Mouse (Mus musculus): Measurements from ENCODE around the gene Bicd2. TPM values are rescaled to one million over a fixed set of nuclear protein-coding genes. Genes with fewer than 3 reads are reported as not detected.

The Bicd2 gene
- polyA plus RNA-seq, 2 experiments, result 30.5 to 30.8 TPM

DNA sequence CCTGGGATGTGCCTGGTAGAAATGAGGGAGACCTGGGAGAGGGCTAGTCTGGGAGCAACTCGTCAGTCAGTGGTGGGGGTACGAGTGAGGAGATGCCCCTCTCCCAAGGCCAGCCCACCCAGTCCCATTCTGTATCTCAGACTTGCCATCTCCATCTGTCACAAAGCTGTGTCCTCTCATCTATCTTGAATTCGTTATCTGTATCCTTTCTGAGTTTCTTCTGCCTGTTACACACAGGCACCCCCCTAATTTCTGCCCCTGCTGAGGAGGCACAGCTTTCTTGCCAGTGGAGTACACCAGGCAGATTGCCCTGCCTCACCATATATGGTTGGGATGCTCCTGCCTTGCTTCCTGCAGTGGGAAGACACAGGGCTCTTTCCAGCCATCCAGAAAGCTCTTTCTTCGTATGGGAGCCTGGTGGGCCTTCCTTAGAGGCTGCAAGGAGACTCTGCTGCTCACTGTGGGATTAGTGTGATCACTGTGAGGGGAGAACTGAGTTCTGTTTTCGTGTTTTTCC lies 12.7 kb downstream of the Bicd2 start:
- H3K27ac ChIP-seq (replicated peaks; ENCODE audit: low read depth, low read length), result no peak overlapping the region
- H3K9me3 ChIP-seq (ENCODE audit: control insufficient read depth, low read length), result no peaks in the 10 kb centered on the region
- ATAC-seq (ENCODE audit: low FRiP score, low read depth) (no peak), DNase-seq (ENCODE audit: low spot score) (no peak)
- no peaks in the 10 kb centered on the region for H3K36me3 ChIP-seq (ENCODE audit: control insufficient read depth, insufficient read depth, low read length)
- H3K4me3 ChIP-seq (replicated peaks; ENCODE audit: low read length), result no peak overlapping the region
- H3K4me2 ChIP-seq (replicated peaks; ENCODE audit: low read depth, low read length, severe bottlenecking), result no peak overlapping the region
- no peaks in the 10 kb centered on the region for H3K27me3 ChIP-seq (ENCODE audit: control insufficient read depth, insufficient read depth, low read length)
- H3K4me1 ChIP-seq (ENCODE audit: control insufficient read depth, insufficient read depth, low read length), result no peaks in the 10 kb centered on the region
- WGBS, result 75% methylated on average over 5 of the region's 5 CpGs
- H3K9ac ChIP-seq (ENCODE audit: low read depth, low read length, severe bottlenecking), result no peak overlapping the region
- TF ChIP-seq POLR2A (IDR thresholded peaks at IDR 0.05; ENCODE audit: borderline replicate concordance, extremely low read depth, insufficient read depth, insufficient read length), result no peak

- H3K4me1 ChIP-seq (ENCODE audit: control insufficient read depth, insufficient read depth, low read length), result no peaks in the 10 kb centered on the region
- DNase-seq (ENCODE audit: low spot score) (no peak), ATAC-seq (ENCODE audit: low FRiP score, low read depth) (no peak)
- 86% methylated on average over 11 of the region's 11 CpGs for WGBS
- no peaks in the 10 kb centered on the region for H3K27me3 ChIP-seq (ENCODE audit: control insufficient read depth, insufficient read depth, low read length)
- H3K4me3 ChIP-seq (replicated peaks; ENCODE audit: low read length), result no peak overlapping the region
- H3K9ac ChIP-seq (ENCODE audit: low read depth, low read length, severe bottlenecking), result no peak overlapping the region
- H3K36me3 ChIP-seq (ENCODE audit: control insufficient read depth, insufficient read depth, low read length), result no peaks in the 10 kb centered on the region
- no peaks in the 10 kb centered on the region for H3K9me3 ChIP-seq (ENCODE audit: control insufficient read depth, low read length)
- TF ChIP-seq POLR2A (IDR thresholded peaks at IDR 0.05; ENCODE audit: borderline replicate concordance, extremely low read depth, insufficient read depth, insufficient read length), result no peak
- no peak overlapping the region for H3K27ac ChIP-seq (replicated peaks; ENCODE audit: low read depth, low read length)
- no peak overlapping the region for H3K4me2 ChIP-seq (replicated peaks; ENCODE audit: low read depth, low read length, severe bottlenecking)
Measured at GRCm38 (mm10) chr13:49355461-49356061, 14.2 kb downstream of the Bicd2 start.

DNA sequence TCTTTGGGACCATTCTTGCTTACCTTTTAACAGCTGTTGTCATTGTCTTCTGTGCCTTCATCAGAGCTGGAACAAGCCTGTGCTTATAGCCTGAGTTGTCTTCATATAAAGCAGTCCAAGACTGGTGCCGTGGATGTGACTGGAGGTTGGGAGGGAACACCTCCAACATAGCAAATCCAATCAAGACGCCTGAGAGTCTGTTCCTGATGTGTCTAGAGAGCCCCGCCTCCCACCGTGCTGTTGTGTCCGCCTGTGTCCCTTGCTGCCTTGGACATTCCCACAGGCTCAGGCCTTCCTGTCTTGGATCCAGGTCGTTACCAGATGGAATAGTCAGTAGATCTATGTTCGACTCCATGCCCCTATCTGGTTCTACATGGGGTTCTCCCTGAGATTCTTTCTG lies 14.7 kb downstream of the Bicd2 start:
- DNase-seq (ENCODE audit: low spot score), result no peak
- H3K4me2 ChIP-seq (replicated peaks; ENCODE audit: low read depth, low read length, severe bottlenecking), result no peak overlapping the region
- no peaks in the 10 kb centered on the region for H3K36me3 ChIP-seq (ENCODE audit: control insufficient read depth, insufficient read depth, low read length)
- no peak overlapping the region for H3K4me3 ChIP-seq (replicated peaks; ENCODE audit: low read length)
- H3K9me3 ChIP-seq (ENCODE audit: control insufficient read depth, low read length), result no peaks in the 10 kb centered on the region
- no peak overlapping the region for H3K27ac ChIP-seq (replicated peaks; ENCODE audit: low read depth, low read length)
- no peak overlapping the region for H3K9ac ChIP-seq (ENCODE audit: low read depth, low read length, severe bottlenecking)
- ATAC-seq (ENCODE audit: low FRiP score, low read depth), result no peak
- no peaks in the 10 kb centered on the region for H3K4me1 ChIP-seq (ENCODE audit: control insufficient read depth, insufficient read depth, low read length)
- WGBS, result 84% methylated on average over 7 of the region's 7 CpGs
- H3K27me3 ChIP-seq (ENCODE audit: control insufficient read depth, insufficient read depth, low read length), result no peaks in the 10 kb centered on the region
- TF ChIP-seq POLR2A (IDR thresholded peaks at IDR 0.05; ENCODE audit: borderline replicate concordance, extremely low read depth, insufficient read depth, insufficient read length), result no peak

DNA sequence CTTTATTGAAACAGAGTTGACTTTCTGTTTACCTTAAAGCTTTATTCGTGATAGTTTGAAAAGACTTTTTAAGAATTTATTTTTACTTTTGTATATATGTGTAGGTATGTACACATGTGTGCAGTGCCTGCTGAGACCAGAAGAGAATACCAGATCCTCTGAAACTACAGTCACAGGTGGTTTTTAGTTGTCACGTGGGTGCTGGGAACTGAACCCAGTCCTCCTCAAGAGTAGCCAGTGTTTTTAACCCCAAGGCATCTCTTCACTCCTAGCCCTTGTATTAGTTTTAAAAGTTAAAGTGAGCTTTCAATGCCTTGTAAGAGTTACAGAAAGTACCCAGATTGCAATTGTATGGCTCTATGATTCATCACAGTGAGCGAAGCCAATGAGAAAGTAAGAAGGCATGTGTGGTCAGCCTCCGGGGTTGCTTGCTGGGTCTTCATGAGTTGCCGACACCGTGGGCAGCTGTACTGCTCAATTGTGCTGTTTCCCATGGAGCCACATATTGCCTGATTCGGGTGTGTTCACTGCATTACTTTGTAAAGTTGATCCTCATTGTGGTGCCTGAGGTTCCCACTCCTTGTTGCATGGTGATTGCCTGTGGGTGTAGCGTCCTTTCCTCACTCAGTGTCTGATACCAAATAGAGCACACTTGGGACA lies 16.1 kb downstream of the Bicd2 start:
- no peak overlapping the region for H3K27ac ChIP-seq (replicated peaks; ENCODE audit: low read depth, low read length)
- no peaks in the 10 kb centered on the region for H3K36me3 ChIP-seq (ENCODE audit: control insufficient read depth, insufficient read depth, low read length)
- H3K9me3 ChIP-seq (ENCODE audit: control insufficient read depth, low read length), result no peaks in the 10 kb centered on the region
- no peak for DNase-seq (ENCODE audit: low spot score)
- WGBS, result 95% methylated on average over 8 of the region's 8 CpGs
- H3K9ac ChIP-seq (ENCODE audit: low read depth, low read length, severe bottlenecking), result no peak overlapping the region
- H3K4me2 ChIP-seq (replicated peaks; ENCODE audit: low read depth, low read length, severe bottlenecking), result no peak overlapping the region
- no peak for TF ChIP-seq POLR2A (IDR thresholded peaks at IDR 0.05; ENCODE audit: borderline replicate concordance, extremely low read depth, insufficient read depth, insufficient read length)
- no peaks in the 10 kb centered on the region for H3K27me3 ChIP-seq (ENCODE audit: control insufficient read depth, insufficient read depth, low read length)
- no peaks in the 10 kb centered on the region for H3K4me1 ChIP-seq (ENCODE audit: control insufficient read depth, insufficient read depth, low read length)
- no peak for ATAC-seq (ENCODE audit: low FRiP score, low read depth)
- no peak overlapping the region for H3K4me3 ChIP-seq (replicated peaks; ENCODE audit: low read length)

- no peak for ATAC-seq (ENCODE audit: low FRiP score, low read depth)
- H3K27ac ChIP-seq (replicated peaks; ENCODE audit: low read depth, low read length), result no peak overlapping the region
- WGBS, result 89% methylated on average over 3 of the region's 3 CpGs
- H3K36me3 ChIP-seq (ENCODE audit: control insufficient read depth, insufficient read depth, low read length), result no peaks in the 10 kb centered on the region
- DNase-seq (ENCODE audit: low spot score), result no peak
- no peaks in the 10 kb centered on the region for H3K4me1 ChIP-seq (ENCODE audit: control insufficient read depth, insufficient read depth, low read length)
- no peak overlapping the region for H3K4me3 ChIP-seq (replicated peaks; ENCODE audit: low read length)
- no peak overlapping the region for H3K9ac ChIP-seq (ENCODE audit: low read depth, low read length, severe bottlenecking)
- no peak for TF ChIP-seq POLR2A (IDR thresholded peaks at IDR 0.05; ENCODE audit: borderline replicate concordance, extremely low read depth, insufficient read depth, insufficient read length)
- no peaks in the 10 kb centered on the region for H3K27me3 ChIP-seq (ENCODE audit: control insufficient read depth, insufficient read depth, low read length)
- no peaks in the 10 kb centered on the region for H3K9me3 ChIP-seq (ENCODE audit: control insufficient read depth, low read length)
- H3K4me2 ChIP-seq (replicated peaks; ENCODE audit: low read depth, low read length, severe bottlenecking), result no peak overlapping the region
Measured at GRCm38 (mm10) chr13:49358184-49358583, 16.8 kb downstream of the Bicd2 start.

Measured in limb, embryonic 14.5 days (tissue).